Mouse (Mus musculus): ENCODE measurements around the gene Kif22. TPM values are rescaled to one million over a fixed set of nuclear protein-coding genes. Genes with fewer than 3 reads are reported as not detected.

Gene Kif22
- polyA plus RNA-seq, 1 experiment from 2014 or later: 20.0 TPM

DNA sequence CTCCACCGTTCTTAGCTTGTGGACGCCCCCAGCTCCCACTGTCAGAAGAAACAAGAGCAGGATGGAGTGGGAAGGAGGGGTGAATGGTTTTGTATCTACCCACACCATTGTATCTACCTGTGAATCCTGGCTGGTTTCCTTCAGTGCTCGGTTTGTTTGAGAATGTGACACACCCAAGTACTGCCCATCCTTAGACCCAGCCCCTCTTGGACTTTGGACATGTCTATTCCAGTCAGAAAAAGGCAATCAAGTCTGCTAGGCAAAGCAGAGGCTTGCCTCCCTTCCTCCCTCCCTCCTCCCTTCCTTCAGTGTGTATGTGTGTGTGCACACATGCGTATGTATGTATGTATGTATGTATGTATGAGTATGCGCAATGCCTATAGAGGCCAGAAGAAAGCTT lies 38.7 kb downstream of the Kif22 start:
- no peak overlapping the region for H3K9ac ChIP-seq (replicated peaks)
- 93% methylated on average over 5 of the region's 5 CpGs for WGBS
- no peaks in the 10 kb centered on the region for H3K4me1 ChIP-seq
- no peaks in the 10 kb centered on the region for H3K9me3 ChIP-seq (replicated peaks)
- H3K27me3 ChIP-seq (replicated peaks): no peaks in the 10 kb centered on the region
- no peak overlapping the region for H3K4me2 ChIP-seq
- ATAC-seq (ENCODE audit: low FRiP score): no peak
- no peak overlapping the region for H3K4me3 ChIP-seq (replicated peaks)
- H3K27ac ChIP-seq (replicated peaks): no peak overlapping the region
- H3K36me3 ChIP-seq: no peaks in the 10 kb centered on the region

GRCm38 (mm10) chr7:126999568-126999967 lies 42.7 kb downstream of the Kif22 start:
- WGBS: 82% methylated on average over 10 of the region's 10 CpGs

GRCm38 (mm10) chr7:126996449-126996848 lies 45.8 kb downstream of the Kif22 start:
- Histone ChIP-seq H3K36me3 (no peaks in the 10 kb centered on the region), H3K4me3 (replicated peaks) (no peak overlapping the region), H3K27ac (replicated peaks) (no peak overlapping the region), H3K9ac (replicated peaks) (no peak overlapping the region), H3K4me2 (no peak overlapping the region), H3K4me1 (no peaks in the 10 kb centered on the region), H3K27me3 (replicated peaks) (no peaks in the 10 kb centered on the region), H3K9me3 (replicated peaks) (no peaks in the 10 kb centered on the region)
- ATAC-seq (ENCODE audit: low FRiP score): no peak
- WGBS: 85% methylated on average over 4 of the region's 4 CpGs

More at GRCm38 (mm10) chr7:126999568-126999967, 42.7 kb downstream of the Kif22 start:
- no peak overlapping the region for H3K4me3 ChIP-seq (replicated peaks)
- no peak overlapping the region for H3K27ac ChIP-seq (replicated peaks)
- no peaks in the 10 kb centered on the region for H3K27me3 ChIP-seq (replicated peaks)
- H3K4me2 ChIP-seq: no peak overlapping the region
- H3K36me3 ChIP-seq: no peaks in the 10 kb centered on the region
- H3K9me3 ChIP-seq (replicated peaks): no peaks in the 10 kb centered on the region
- no peak for ATAC-seq (ENCODE audit: low FRiP score)
- no peaks in the 10 kb centered on the region for H3K4me1 ChIP-seq
- no peak overlapping the region for H3K9ac ChIP-seq (replicated peaks)

DNA sequence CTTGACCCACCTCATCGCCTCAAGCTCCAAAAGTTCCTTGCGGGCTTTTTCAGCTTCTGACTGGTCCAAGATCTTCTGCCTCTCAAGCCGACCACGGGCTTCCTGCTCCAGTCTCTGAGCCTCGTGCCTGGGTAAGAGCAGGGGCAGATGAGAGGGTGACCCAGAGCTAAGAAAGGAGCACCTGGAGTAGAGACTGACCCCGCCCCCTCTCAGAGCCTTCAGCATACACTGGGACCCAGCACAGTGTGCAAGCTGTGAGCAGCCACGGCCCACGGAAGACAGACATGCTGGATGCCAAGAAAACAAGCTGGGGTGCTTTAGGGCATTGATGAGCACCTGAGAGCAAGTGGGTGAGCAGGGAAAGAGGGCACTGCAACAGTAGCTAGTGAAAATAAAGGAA lies 53.5 kb downstream of the Kif22 start:
- Histone ChIP-seq H3K27me3 (replicated peaks) (no peaks in the 10 kb centered on the region), H3K4me1 (no peaks in the 10 kb centered on the region), H3K27ac (replicated peaks) (no peak overlapping the region), H3K4me2 (no peak overlapping the region), H3K4me3 (replicated peaks) (no peak overlapping the region), H3K36me3 (no peaks in the 10 kb centered on the region), H3K9ac (replicated peaks) (no peak overlapping the region), H3K9me3 (replicated peaks) (no peaks in the 10 kb centered on the region)
- no peak for ATAC-seq (ENCODE audit: low FRiP score)
- WGBS: 74% methylated on average over 8 of the region's 8 CpGs

DNA sequence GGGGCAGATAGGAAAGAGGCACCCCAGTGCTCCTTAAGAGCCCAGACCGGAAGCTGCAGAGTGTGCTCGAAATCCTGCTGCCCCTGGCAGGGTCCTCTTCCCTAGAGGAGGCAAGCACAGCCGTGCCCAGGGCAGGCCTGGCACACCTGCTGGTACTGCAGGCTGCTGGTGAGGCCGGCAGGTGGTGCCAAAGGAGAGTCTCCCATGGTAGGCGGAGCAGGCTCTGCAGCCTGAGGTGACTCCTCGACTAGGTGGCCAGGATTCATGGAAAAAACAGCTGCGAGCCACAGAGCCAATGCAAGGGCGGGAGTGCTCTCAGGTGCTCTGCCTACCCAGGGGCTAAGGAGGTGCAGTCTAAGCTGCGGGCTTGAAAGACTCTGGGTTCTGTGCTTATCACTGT lies 56.0 kb downstream of the Kif22 start:
- H3K27me3 ChIP-seq (replicated peaks): no peaks in the 10 kb centered on the region
- H3K9ac ChIP-seq (replicated peaks): no peak overlapping the region
- no peak overlapping the region for H3K4me2 ChIP-seq
- no peaks in the 10 kb centered on the region for H3K4me1 ChIP-seq
- no peak overlapping the region for H3K27ac ChIP-seq (replicated peaks)
- no peak for ATAC-seq (ENCODE audit: low FRiP score)
- H3K36me3 ChIP-seq: peaks cover 3% of the 10 kb centered on the region; the same call in 1 of the 2 replicates
- WGBS: 48% methylated on average over 9 of the region's 9 CpGs
- H3K4me3 ChIP-seq (replicated peaks): no peak overlapping the region
- H3K9me3 ChIP-seq (replicated peaks): no peaks in the 10 kb centered on the region

GRCm38 (mm10) chr7:126984667-126985444 lies 57.4 kb downstream of the Kif22 start:
- no peak overlapping the region for H3K9ac ChIP-seq (replicated peaks)
- H3K36me3 ChIP-seq: peaks cover 14% of the 10 kb centered on the region
- H3K27ac ChIP-seq (replicated peaks): no peak overlapping the region
- no peaks in the 10 kb centered on the region for H3K4me1 ChIP-seq
- H3K27me3 ChIP-seq (replicated peaks): no peaks in the 10 kb centered on the region
- 58% methylated on average over 10 of the region's 10 CpGs for WGBS
- no peak overlapping the region for H3K4me2 ChIP-seq
- no peak for ATAC-seq (ENCODE audit: low FRiP score)
- no peak overlapping the region for H3K4me3 ChIP-seq (replicated peaks)
- no peaks in the 10 kb centered on the region for H3K9me3 ChIP-seq (replicated peaks)

- WGBS: 88% methylated on average over 7 of the region's 7 CpGs
- H3K9me3 ChIP-seq (replicated peaks): no peaks in the 10 kb centered on the region
- H3K4me2 ChIP-seq: no peak overlapping the region
- H3K36me3 ChIP-seq: peaks cover 31% of the 10 kb centered on the region
- ATAC-seq (ENCODE audit: low FRiP score): no peak
- H3K27me3 ChIP-seq (replicated peaks): no peaks in the 10 kb centered on the region
- no peak overlapping the region for H3K27ac ChIP-seq (replicated peaks)
- H3K4me3 ChIP-seq (replicated peaks): no peak overlapping the region
- peaks cover 10% of the 10 kb centered on the region for H3K4me1 ChIP-seq
- H3K9ac ChIP-seq (replicated peaks): no peak overlapping the region
These were observed 59.2 kb downstream of the Kif22 start for GRCm38 (mm10) chr7:126983113-126983512.

DNA sequence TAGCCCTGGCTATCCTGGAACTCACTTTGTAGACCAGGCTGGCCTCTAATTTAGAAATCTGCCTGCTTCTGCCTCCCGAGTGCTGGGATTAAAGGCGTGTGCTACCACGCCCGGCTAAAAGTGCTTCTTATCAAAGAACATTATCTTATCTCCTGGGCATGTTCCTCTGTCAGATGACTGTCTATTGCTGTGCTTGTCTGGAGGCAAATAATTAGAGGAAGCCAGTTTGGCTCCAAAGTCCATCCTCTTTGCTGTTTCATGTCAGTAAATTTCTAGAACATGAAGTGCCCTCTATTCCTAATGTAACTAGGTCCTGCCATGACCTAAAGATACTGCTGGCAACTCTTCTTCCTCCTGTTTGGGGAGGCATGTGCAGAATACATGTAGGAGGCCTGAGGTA lies 60.2 kb downstream of the Kif22 start:
- no peak overlapping the region for H3K4me3 ChIP-seq (replicated peaks)
- H3K9ac ChIP-seq (replicated peaks): no peak overlapping the region
- H3K4me2 ChIP-seq: no peak overlapping the region
- peaks cover 33% of the 10 kb centered on the region for H3K36me3 ChIP-seq
- no peak overlapping the region for H3K27ac ChIP-seq (replicated peaks)
- H3K9me3 ChIP-seq (replicated peaks): no peaks in the 10 kb centered on the region
- peaks cover 20% of the 10 kb centered on the region for H3K4me1 ChIP-seq
- no peaks in the 10 kb centered on the region for H3K27me3 ChIP-seq (replicated peaks)
- 92% methylated on average over 4 of the region's 4 CpGs for WGBS
- no peak for ATAC-seq (ENCODE audit: low FRiP score)

DNA sequence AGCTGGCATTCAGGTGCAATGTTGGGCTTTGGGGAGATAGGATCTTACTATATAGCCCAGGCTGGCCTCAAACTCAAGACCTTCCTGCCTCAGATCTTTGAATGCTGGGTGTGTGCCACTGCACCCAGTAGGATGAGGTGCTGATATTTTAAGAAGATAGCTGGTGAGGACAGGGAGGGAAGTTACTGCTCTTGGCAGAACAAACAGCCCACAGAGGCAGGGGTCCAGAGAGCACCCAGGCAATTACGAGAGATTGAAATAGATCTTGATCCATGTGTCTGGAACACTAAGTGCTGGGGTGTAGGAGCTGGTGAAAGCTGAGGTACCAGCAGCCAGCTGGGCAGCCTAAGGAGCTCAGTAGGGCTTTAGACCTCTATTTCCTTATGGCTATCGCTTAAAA lies 60.7 kb downstream of the Kif22 start:
- H3K9me3 ChIP-seq (replicated peaks): no peaks in the 10 kb centered on the region
- ATAC-seq (ENCODE audit: low FRiP score): no peak
- H3K9ac ChIP-seq (replicated peaks): no peak overlapping the region
- peaks cover 22% of the 10 kb centered on the region for H3K4me1 ChIP-seq
- H3K27me3 ChIP-seq (replicated peaks): no peaks in the 10 kb centered on the region
- H3K27ac ChIP-seq (replicated peaks): no peak overlapping the region
- H3K36me3 ChIP-seq: peaks cover 33% of the 10 kb centered on the region
- no peak overlapping the region for H3K4me2 ChIP-seq
- no peak overlapping the region for H3K4me3 ChIP-seq (replicated peaks)
- WGBS: 91% methylated on average over 2 of the region's 2 CpGs

GRCm38 (mm10) chr7:126978841-126979240 lies 63.4 kb downstream of the Kif22 start:
- 95% methylated on average over 6 of the region's 6 CpGs for whole genome bisulfite sequencing
- H3K27ac ChIP-seq (replicated peaks): no peak overlapping the region
- no peak overlapping the region for H3K4me3 ChIP-seq (replicated peaks)
- ATAC-seq (ENCODE audit: low FRiP score): no peak
- no peaks in the 10 kb centered on the region for H3K9me3 ChIP-seq (replicated peaks)
- H3K27me3 ChIP-seq (replicated peaks): no peaks in the 10 kb centered on the region
- H3K4me1 ChIP-seq: peaks cover 29% of the 10 kb centered on the region
- H3K4me2 ChIP-seq: no peak overlapping the region
- no peak overlapping the region for H3K9ac ChIP-seq (replicated peaks)
- peaks cover 33% of the 10 kb centered on the region for H3K36me3 ChIP-seq
